ENCODE assay signal across 20 mouse cellular contexts in genomic region chr7:92758067-92758466, GRCm38 (mm10). TPM values are rescaled to one million over a fixed set of nuclear protein-coding genes. Genes with fewer than 3 reads are reported as not detected.
DNase-seq lines count a peak whose midpoint lies in the region; ATAC-seq and TF ChIP-seq lines count a peak whose summit lies in the region.
"Had no signal": no experiment of that assay in that cellular context is flagged by ENCODE, and none has a peak within 500 bp of the region (broad histone marks: within the 10 kb centered on the region; RNA-seq: fewer than 3 reads in every experiment).

No protein-coding gene starts in this region.

- no peaks in the 10 kb centered on the region for H3K4me1 ChIP-seq in forebrain, embryonic 10.5 days
- H3K4me1 ChIP-seq: embryonic facial prominence, embryonic 10.5 days; hindbrain, embryonic 12.5 days had no signal

- 84% methylated on average over 5 of the region's 5 CpGs for WGBS in forebrain, embryonic 10.5 days

- no peak overlapping the region for H3K27ac ChIP-seq in forebrain, embryonic 10.5 days
- H3K27ac ChIP-seq: embryonic facial prominence, embryonic 10.5 days; hindbrain, embryonic 12.5 days had no signal

- H3K9me3 ChIP-seq in forebrain, embryonic 10.5 days: no peaks in the 10 kb centered on the region
- H3K9me3 ChIP-seq: embryonic facial prominence, embryonic 10.5 days; G1E; heart, embryonic 12.5 days; hindbrain, embryonic 12.5 days had no signal

- TF ChIP-seq POLR2A in myocyte (IDR thresholded peaks at IDR 0.05; ENCODE audit: insufficient read length, low read depth): no peak

- peak overlapping the region; percentile 24 for H3K4me2 ChIP-seq in myocyte (ENCODE audit: low read depth)
- H3K4me2 ChIP-seq: heart, embryonic 12.5 days; hindbrain, embryonic 12.5 days had no signal

- H3K36me3 ChIP-seq in C2C12 (ENCODE audit: control insufficient read depth, insufficient read depth) (no peaks in the 10 kb centered on the region), myocyte (ENCODE audit: control insufficient read depth, insufficient read depth) (no peaks in the 10 kb centered on the region)
- H3K36me3 ChIP-seq in forebrain, embryonic 10.5 days (replicated peaks): no peaks in the 10 kb centered on the region
- H3K36me3 ChIP-seq: embryonic facial prominence, embryonic 10.5 days; G1E; heart, embryonic 12.5 days; hindbrain, embryonic 12.5 days had no signal

- H3K4me3 ChIP-seq in C2C12 (ENCODE audit: insufficient read depth, poor library complexity, severe bottlenecking) (no peak overlapping the region), myocyte (no peak overlapping the region)
- H3K4me3 ChIP-seq in forebrain, embryonic 10.5 days: no peak overlapping the region
- H3K4me3 ChIP-seq: embryonic facial prominence, embryonic 10.5 days; heart, embryonic 12.5 days; hindbrain, embryonic 12.5 days had no signal

- no peak for ATAC-seq in CD4-positive, CD25-positive, alpha-beta regulatory T cell, adult 4 months
- peak; percentile 43 for ATAC-seq in inflammation-experienced regulatory T-cells, adult 6 months
- ATAC-seq: forebrain, embryonic 16.5 days; hindbrain, embryonic 16.5 days had no signal

- no peaks in the 10 kb centered on the region for H3K79me2 ChIP-seq in C2C12 (ENCODE audit: control insufficient read depth, insufficient read depth)
- no peaks in the 10 kb centered on the region for H3K79me2 ChIP-seq in myocyte (ENCODE audit: control insufficient read depth, insufficient read depth)

- no peak for TF ChIP-seq CTCF in C2C12 (IDR thresholded peaks at IDR 0.05; ENCODE audit: control insufficient read depth, insufficient read depth, insufficient read length)

- H3ac ChIP-seq in C2C12 (ENCODE audit: control insufficient read depth, insufficient read length, low read depth): no peak overlapping the region
- no peak overlapping the region for H3ac ChIP-seq in myocyte (ENCODE audit: control insufficient read depth, insufficient read length)

- H3K27me3 ChIP-seq in C2C12 (ENCODE audit: control insufficient read depth, insufficient read depth, insufficient read length) (no peaks in the 10 kb centered on the region), myocyte (ENCODE audit: control insufficient read depth, insufficient read depth, insufficient read length) (no peaks in the 10 kb centered on the region)
- H3K27me3 ChIP-seq in forebrain, embryonic 10.5 days (ENCODE audit: poor library complexity, severe bottlenecking): no peaks in the 10 kb centered on the region
- H3K27me3 ChIP-seq: heart, embryonic 12.5 days; hindbrain, embryonic 12.5 days had no signal

- no peaks in the 10 kb centered on the region for H3K79me3 ChIP-seq in C2C12 (ENCODE audit: low read depth)

- peak; percentile 2 for DNase-seq in CD4-positive, CD25-positive, alpha-beta regulatory T cell, adult 2 months (ENCODE audit: low read depth, low spot score)
- no peak for DNase-seq in forebrain, embryonic 10.5 days (ENCODE audit: extremely low spot score, low spot score)
- DNase-seq in adrenal gland, postnatal 10 days: no peak
- DNase-seq in kidney, postnatal 14 days: no peak
- DNase-seq: adrenal gland, postnatal 14 days; B cell, adult 2 months; cerebellum, adult 18-20 months; cerebellum, adult 9-11 months; cerebellum, postnatal 36 days; kidney, adult 8-10 months had no signal

TF ChIP-seq in C2C12, 6 proteins besides CTCF, POLR2A, EP300 and RAD21:
- no peak for TF ChIP-seq CEBPB (IDR thresholded peaks at IDR 0.05; ENCODE audit: low read depth)
- peak; percentile 54 for TF ChIP-seq MYOD1 (IDR thresholded peaks at IDR 0.05; ENCODE audit: control insufficient read depth, insufficient read length, low read depth)
- TF ChIP-seq FOSL1 (IDR thresholded peaks at IDR 0.05; ENCODE audit: insufficient read depth, low read length, poor library complexity, severe bottlenecking): no peak
- no peak for TF ChIP-seq MYOG (IDR thresholded peaks at IDR 0.05; ENCODE audit: control insufficient read depth, extremely low read depth, insufficient read length)
- peak; percentile 54 for TF ChIP-seq USF1 (IDR thresholded peaks at IDR 0.05; ENCODE audit: low read depth)
TF ChIP-seq in C2C12: peak in this region for 2.

TF ChIP-seq in myocyte, 11 proteins besides CTCF, POLR2A, EP300 and RAD21:
- TF ChIP-seq REST (IDR thresholded peaks at IDR 0.05; ENCODE audit: insufficient read depth, insufficient read length): no peak
- TF ChIP-seq MYOD1 (IDR thresholded peaks at IDR 0.05; ENCODE audit: control insufficient read depth in 1 of 3, insufficient read length in 2 of 3, low read depth in 2 of 3): peak in 2 of 3 experiments; percentile 13 to 77
- no peak for TF ChIP-seq TCF3 (IDR thresholded peaks at IDR 0.05; ENCODE audit: insufficient read length, low read depth)
- TF ChIP-seq E2F4 (IDR thresholded peaks at IDR 0.05; ENCODE audit: insufficient read depth): no peak
- no peak for TF ChIP-seq MAX (IDR thresholded peaks at IDR 0.05; ENCODE audit: low read depth)
- no peak for TF ChIP-seq POLR2AphosphoS2 (IDR thresholded peaks at IDR 0.05; ENCODE audit: insufficient read length, low read depth)
- TF ChIP-seq CEBPB (IDR thresholded peaks at IDR 0.05; ENCODE audit: insufficient read depth, poor library complexity, severe bottlenecking): no peak
- peak in 2 of 3 experiments; percentile 27 to 32 for TF ChIP-seq MYOG (IDR thresholded peaks at IDR 0.05; ENCODE audit: control insufficient read depth in 1 of 3, insufficient read depth in 1 of 3, insufficient read length in 2 of 3, low read depth in 2 of 3)
- no peak for TF ChIP-seq TCF12 (IDR thresholded peaks at IDR 0.05; ENCODE audit: insufficient read depth, poor library complexity, severe bottlenecking)
- no peak for TF ChIP-seq SRF (IDR thresholded peaks at IDR 0.05; ENCODE audit: control insufficient read depth, insufficient read length, low read depth)
- TF ChIP-seq USF1 (IDR thresholded peaks at IDR 0.05; ENCODE audit: low read depth): peak; percentile 78

RNA-seq across cellular contexts. Expression of gene Rab30, which starts 16.7 kb away (rescaled TPM):
- polyA plus RNA-seq in CD4-positive, CD25-positive, alpha-beta regulatory T cell, adult 4 months (2017; shearing (Covaris generic)): under 1 TPM in 1 of 2 experiments, not detected in 1; 0.60 TPM
- polyA plus RNA-seq in C2C12 (2012; fragmentation: generic; extraction: Trizol) (2.0 TPM), myocyte (2012; fragmentation: generic; extraction: Trizol) (2.7 TPM)
- polyA plus RNA-seq in inflammation-experienced regulatory T-cells, adult 6 months (2017; shearing (Covaris generic)): under 1 TPM in 2 of 3 experiments, not detected in 1; 0.35 to 0.49 TPM
- polyA plus RNA-seq in forebrain, embryonic 10.5 days (2016; fragmentation: Nextera tagmentation; extraction: Ambion mirVana): 12.2 and 15.6 TPM in 2 replicates
- total RNA-seq in adrenal gland, postnatal 10 days (2021): 1 to 10 TPM; 7.9 to 10.0 TPM
